Mouse (Mus musculus) heart, postnatal 0 days (tissue): ENCODE measurements around the gene Zdhhc13.

Experiments used
- CTCF ChIP-seq: IDR thresholded peaks from 2 replicates; pipeline ENCODE4 v1.5.1; 2016; ENCODE audit warnings: antibody characterized with exemption, control low read depth, low read depth
- EP300 ChIP-seq: IDR thresholded peaks from 2 replicates; pipeline ENCODE4 v1.6.1; 2016; ENCODE audit warnings: antibody characterized with exemption, low read depth

- TF ChIP-seq CTCF (no peak), EP300 (no peak)
Observed at GRCm38 (mm10) chr7:48870579-48871180, 81.9 kb downstream of the Zdhhc13 start.
